Mouse (Mus musculus): ENCODE data around the gene Cyp39a1.

GRCm38 (mm10) chr17:43714191-43714590 lies 47.0 kb downstream of the Cyp39a1 start:
- no peak for TF ChIP-seq EP300 (IDR thresholded peaks at IDR 0.05; ENCODE audit: low read depth)
- no peak for TF ChIP-seq CTCF (IDR thresholded peaks at IDR 0.05; ENCODE audit: low read depth)
